Mouse (Mus musculus) erythroblast, embryonic 14.5 days (primary cell): ENCODE data around the gene Zbtb42. TPM values are rescaled to one million over a fixed set of nuclear protein-coding genes. Genes with fewer than 3 reads are reported as not detected.

Source experiments
- H3K27me3 ChIP-seq: 2 replicates; pipeline ENCODE4 v1.6.1; 2012; ENCODE audit warnings: inconsistent platforms; ENCODE audit not compliant: control insufficient read depth
- H3K36me3 ChIP-seq: 2 replicates; pipeline ENCODE4 v1.6.1; 2012; ENCODE audit warnings: mild to moderate bottlenecking, inconsistent platforms; ENCODE audit not compliant: control insufficient read depth
- H3K4me1 ChIP-seq: 2 replicates; pipeline ENCODE4 v1.6.1; 2012; ENCODE audit warnings: inconsistent platforms; ENCODE audit not compliant: control insufficient read depth
- H3K4me3 ChIP-seq: replicated peaks from 2 replicates; pipeline ENCODE3; 2012; ENCODE audit warnings: moderate library complexity, mild to moderate bottlenecking, inconsistent platforms
- H3K9me3 ChIP-seq: 2 replicates; pipeline ENCODE4 v1.6.1; 2012; ENCODE audit warnings: low read length, inconsistent platforms, mixed read lengths; ENCODE audit not compliant: control insufficient read depth
- GATA1 ChIP-seq: IDR thresholded peaks from 2 replicates; pipeline ENCODE4 v1.6.1; 2012; ENCODE audit warnings: low read length, inconsistent platforms, mixed read lengths
- TAL1 ChIP-seq: IDR thresholded peaks from 3 replicates; pipeline ENCODE4 v1.6.1; 2012; ENCODE audit warnings: low read length, inconsistent platforms, mixed read lengths
- polyA plus RNA-seq: library from polyadenylated mRNA; stranded (reverse); fragments of >175 nt; gene quantifications from 2 replicates; pipeline ENCODE4 v1.2.3, GENCODE M21; 2012

Zbtb42 gene
- polyA plus RNA-seq, 1 experiment = 0.02 TPM

- no peak overlapping the region for H3K4me3 ChIP-seq
- no peaks in the 10 kb centered on the region for H3K27me3 ChIP-seq
- H3K4me1 ChIP-seq = no peaks in the 10 kb centered on the region
- TF ChIP-seq TAL1 (no peak), GATA1 (no peak)
- H3K9me3 ChIP-seq = no peaks in the 10 kb centered on the region
- H3K36me3 ChIP-seq = peaks cover 98% of the 10 kb centered on the region
These were observed 19.5 kb upstream of the Zbtb42 start for GRCm38 (mm10) chr12:112659109-112659508.

GRCm38 (mm10) chr12:112660576-112661326, 17.9 kb upstream of the Zbtb42 start:
- no peaks in the 10 kb centered on the region for H3K9me3 ChIP-seq
- H3K4me3 ChIP-seq = no peak overlapping the region
- H3K36me3 ChIP-seq = peaks cover 96% of the 10 kb centered on the region
- TF ChIP-seq GATA1 (no peak), TAL1 (no peak)
- H3K27me3 ChIP-seq = no peaks in the 10 kb centered on the region
- no peaks in the 10 kb centered on the region for H3K4me1 ChIP-seq

GRCm38 (mm10) chr12:112661327-112661605, 17.4 kb upstream of the Zbtb42 start:
- TF ChIP-seq TAL1 (no peak), GATA1 (no peak)
- Histone ChIP-seq H3K9me3 (no peaks in the 10 kb centered on the region), H3K4me3 (no peak overlapping the region), H3K4me1 (no peaks in the 10 kb centered on the region), H3K36me3 (peaks cover 96% of the 10 kb centered on the region), H3K27me3 (no peaks in the 10 kb centered on the region)

DNA sequence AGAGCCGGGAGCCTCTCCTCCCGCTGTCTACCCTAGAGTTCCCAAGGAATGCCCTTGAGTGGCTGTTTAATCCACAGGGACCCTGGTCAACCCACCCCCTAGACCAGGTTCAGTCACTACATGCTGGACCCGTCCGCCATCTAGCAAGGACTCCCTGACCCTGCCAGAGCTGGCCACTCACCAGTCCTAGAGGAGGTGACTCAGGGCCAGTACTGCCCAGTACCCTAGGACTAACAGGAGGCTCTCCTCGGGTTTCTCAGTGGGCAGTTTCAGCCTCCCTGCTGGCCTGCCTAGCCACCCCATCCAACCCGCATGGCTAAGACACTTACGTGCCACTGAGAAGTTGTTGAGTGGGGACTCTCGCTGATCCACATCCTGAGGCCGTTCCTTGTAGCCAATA, 16.8 kb upstream of the Zbtb42 start:
- Histone ChIP-seq H3K27me3 (no peaks in the 10 kb centered on the region), H3K4me3 (no peak overlapping the region), H3K36me3 (peaks cover 96% of the 10 kb centered on the region), H3K4me1 (no peaks in the 10 kb centered on the region), H3K9me3 (no peaks in the 10 kb centered on the region)
- no peak for TF ChIP-seq GATA1
- no peak for TF ChIP-seq TAL1

DNA sequence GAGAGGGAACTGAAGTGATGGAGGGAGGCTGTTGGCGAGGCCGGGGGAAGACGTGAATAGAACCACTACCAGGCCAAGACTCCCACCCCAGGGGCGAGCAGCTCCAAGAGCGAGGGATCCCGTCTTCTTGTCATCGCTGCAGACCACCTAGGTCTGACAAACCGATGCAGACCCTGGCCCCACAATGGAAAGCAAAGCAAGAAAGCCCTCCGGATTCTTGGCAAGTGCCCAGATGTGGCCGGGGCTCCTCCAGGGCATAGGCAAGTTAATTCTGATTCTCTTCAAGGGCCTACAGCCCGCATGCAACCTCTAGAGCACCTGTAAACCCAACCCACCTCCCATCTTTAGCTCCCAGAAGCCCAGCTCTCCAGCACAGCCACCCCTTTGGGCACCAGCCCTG, 15.3 kb upstream of the Zbtb42 start:
- no peak overlapping the region for H3K4me3 ChIP-seq
- peaks cover 95% of the 10 kb centered on the region for H3K36me3 ChIP-seq
- TF ChIP-seq GATA1 (no peak), TAL1 (no peak)
- H3K9me3 ChIP-seq = no peaks in the 10 kb centered on the region
- no peaks in the 10 kb centered on the region for H3K4me1 ChIP-seq
- no peaks in the 10 kb centered on the region for H3K27me3 ChIP-seq

- peaks cover 95% of the 10 kb centered on the region for H3K36me3 ChIP-seq
- TF ChIP-seq TAL1 (no peak), GATA1 (no peak)
- no peak overlapping the region for H3K4me3 ChIP-seq
- H3K27me3 ChIP-seq = no peaks in the 10 kb centered on the region
- H3K9me3 ChIP-seq = no peaks in the 10 kb centered on the region
- no peaks in the 10 kb centered on the region for H3K4me1 ChIP-seq
These were observed 14.9 kb upstream of the Zbtb42 start for GRCm38 (mm10) chr12:112663716-112664115.

GRCm38 (mm10) chr12:112664124-112664523, 14.5 kb upstream of the Zbtb42 start:
- H3K4me1 ChIP-seq = no peaks in the 10 kb centered on the region
- H3K36me3 ChIP-seq = peaks cover 95% of the 10 kb centered on the region
- TF ChIP-seq TAL1 = no peak
- TF ChIP-seq GATA1 = no peak

DNA sequence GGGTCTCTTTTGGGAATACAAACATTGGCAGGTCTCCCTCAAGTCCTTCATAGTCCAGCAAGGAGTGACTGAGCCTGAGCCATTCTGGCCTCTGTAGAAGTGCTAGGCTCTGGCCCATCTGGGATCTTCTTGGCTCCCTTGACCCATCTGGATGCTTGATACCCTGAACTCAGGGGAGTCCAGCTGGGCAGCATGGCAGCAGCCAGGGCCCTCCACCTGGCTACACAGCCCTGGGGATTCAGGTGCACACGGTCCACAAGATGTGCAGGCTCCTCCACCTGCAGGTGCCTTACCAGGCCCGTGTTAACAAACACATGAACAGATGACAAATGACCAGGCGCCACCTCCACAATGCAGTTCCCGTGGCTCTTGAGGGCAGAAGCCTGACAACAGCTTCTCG, 14.0 kb upstream of the Zbtb42 start:
- Histone ChIP-seq H3K27me3 (no peaks in the 10 kb centered on the region), H3K36me3 (peaks cover 95% of the 10 kb centered on the region), H3K9me3 (no peaks in the 10 kb centered on the region), H3K4me1 (no peaks in the 10 kb centered on the region; the same call in 1 of the 2 replicates), H3K4me3 (no peak overlapping the region)
- no peak for TF ChIP-seq TAL1
- TF ChIP-seq GATA1 = no peak

More at GRCm38 (mm10) chr12:112664124-112664523, 14.5 kb upstream of the Zbtb42 start:
- Histone ChIP-seq H3K9me3 (no peaks in the 10 kb centered on the region), H3K4me3 (no peak overlapping the region), H3K27me3 (no peaks in the 10 kb centered on the region)

- no peak for TF ChIP-seq GATA1
- no peak for TF ChIP-seq TAL1
- no peaks in the 10 kb centered on the region for H3K9me3 ChIP-seq
- peaks cover 6% of the 10 kb centered on the region for H3K4me1 ChIP-seq
- no peak overlapping the region for H3K4me3 ChIP-seq
- peaks cover 97% of the 10 kb centered on the region for H3K36me3 ChIP-seq
- H3K27me3 ChIP-seq = no peaks in the 10 kb centered on the region
These were observed 13.2 kb upstream of the Zbtb42 start for GRCm38 (mm10) chr12:112665445-112665844.

- TF ChIP-seq GATA1 = no peak
- no peak for TF ChIP-seq TAL1
- no peaks in the 10 kb centered on the region for H3K9me3 ChIP-seq
- no peak overlapping the region for H3K4me3 ChIP-seq
- peaks cover 97% of the 10 kb centered on the region for H3K36me3 ChIP-seq
- peaks cover 10% of the 10 kb centered on the region for H3K4me1 ChIP-seq
- no peaks in the 10 kb centered on the region for H3K27me3 ChIP-seq
These were observed 12.6 kb upstream of the Zbtb42 start for GRCm38 (mm10) chr12:112665881-112666544.
